Mouse (Mus musculus): Measurements from ENCODE around the gene Zkscan4. TPM values are rescaled to one million over a fixed set of nuclear protein-coding genes. Genes with fewer than 3 reads are reported as not detected.
"Not testable (repeated sequence)": the region's sequence is repeated elsewhere in the genome, so short reads cannot be mapped to it uniquely, and the experiment has no call there.

The Zkscan4 gene
- total RNA-seq, 1 experiment from 2014 or later = not detected

DNA sequence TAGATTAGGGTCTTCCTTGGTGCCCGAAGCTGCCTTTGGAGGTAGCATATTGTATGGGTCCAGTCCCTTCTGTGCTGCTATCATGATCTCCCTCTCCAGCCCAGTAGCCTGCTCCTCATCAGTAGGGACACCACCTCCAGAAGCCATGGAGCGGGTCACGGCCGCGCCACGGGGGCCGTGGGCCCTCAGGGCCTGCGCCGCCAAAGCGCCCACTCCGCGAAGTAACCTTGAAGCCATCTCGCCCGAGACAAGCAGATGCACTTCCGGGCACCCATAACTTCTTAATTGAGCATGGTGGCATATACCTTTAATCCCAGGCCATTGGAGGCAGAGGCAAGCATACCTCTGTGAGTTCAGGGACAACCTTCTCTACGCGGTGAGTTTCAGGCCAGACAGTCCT is 22.5 kb downstream of the Zkscan4 start, which contains the start of gene Gm11273:
Gene Gm11273, minus strand, starts transcription at position 237 of the 400 bp plus-strand sequence.
- ATAC-seq (replicated peaks; ENCODE audit: insufficient number of reproducible peaks, low FRiP score, low TSS enrichment, poor library complexity, severe bottlenecking) = not testable (repeated sequence)

DNA sequence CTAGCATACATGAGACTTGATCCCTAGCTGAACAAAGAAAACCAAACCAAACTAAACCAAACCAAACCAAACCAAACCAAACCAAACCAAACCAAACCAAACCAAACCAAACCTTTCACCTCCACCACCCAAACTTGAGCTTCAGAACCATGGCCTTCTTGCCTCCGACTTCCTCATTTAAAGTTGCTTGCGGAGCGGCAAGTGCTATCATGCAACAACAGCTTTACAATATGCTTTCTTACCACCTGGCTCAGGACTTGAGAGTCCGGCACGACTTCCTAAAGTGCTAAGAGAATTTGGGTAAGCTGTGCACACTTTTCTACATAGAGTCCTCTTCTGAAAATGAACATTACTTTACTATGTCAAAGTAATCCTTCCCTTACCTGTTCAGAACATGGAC is 23.6 kb downstream of the Zkscan4 start:
- no peak for ATAC-seq (replicated peaks; ENCODE audit: insufficient number of reproducible peaks, low FRiP score, low TSS enrichment, poor library complexity, severe bottlenecking)

DNA sequence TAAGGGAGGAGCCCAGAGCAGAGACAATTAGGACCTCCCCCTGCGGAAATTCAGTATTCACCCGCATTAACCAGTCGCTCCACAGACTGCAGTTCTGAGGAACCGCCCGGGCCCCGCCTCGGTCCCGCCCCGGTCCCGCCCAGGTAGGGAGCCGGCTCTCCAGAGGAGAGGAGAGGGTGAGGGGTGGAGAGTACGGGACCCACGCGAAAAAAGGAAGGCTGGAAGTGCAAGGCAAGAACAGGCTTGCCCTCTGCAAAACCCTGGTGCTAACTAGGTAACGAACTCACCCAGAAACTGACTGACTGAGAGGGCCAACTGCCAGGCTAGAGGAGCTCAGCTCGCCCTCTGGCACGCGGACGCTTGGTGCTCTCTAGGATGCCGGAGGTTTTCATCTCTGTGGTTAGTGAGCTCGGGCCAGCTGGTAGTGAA is 27.5 kb downstream of the Zkscan4 start:
- ATAC-seq (replicated peaks; ENCODE audit: insufficient number of reproducible peaks, low FRiP score, low TSS enrichment, poor library complexity, severe bottlenecking) = peak; percentile 92

DNA sequence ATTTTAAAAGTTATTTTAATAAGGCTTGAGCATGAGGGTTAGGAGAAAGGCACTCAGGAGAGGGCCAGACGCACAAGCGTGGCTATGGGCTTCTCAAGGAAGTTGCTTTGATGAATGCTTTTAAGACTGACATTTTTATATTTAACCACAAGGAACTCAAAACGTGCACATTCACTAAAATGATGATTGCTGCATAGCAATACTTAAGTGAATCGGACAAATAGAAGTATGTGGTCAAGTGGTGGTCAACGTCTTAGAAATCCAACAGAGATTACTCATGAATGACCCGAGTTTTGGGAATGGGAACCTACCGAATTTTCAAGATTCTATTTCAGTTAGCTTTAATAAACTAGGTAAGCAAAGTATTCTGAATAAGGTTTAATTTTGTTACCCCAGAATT is 51.4 kb downstream of the Zkscan4 start:
- no peak for ATAC-seq (replicated peaks; ENCODE audit: insufficient number of reproducible peaks, low FRiP score, low TSS enrichment, poor library complexity, severe bottlenecking)

DNA sequence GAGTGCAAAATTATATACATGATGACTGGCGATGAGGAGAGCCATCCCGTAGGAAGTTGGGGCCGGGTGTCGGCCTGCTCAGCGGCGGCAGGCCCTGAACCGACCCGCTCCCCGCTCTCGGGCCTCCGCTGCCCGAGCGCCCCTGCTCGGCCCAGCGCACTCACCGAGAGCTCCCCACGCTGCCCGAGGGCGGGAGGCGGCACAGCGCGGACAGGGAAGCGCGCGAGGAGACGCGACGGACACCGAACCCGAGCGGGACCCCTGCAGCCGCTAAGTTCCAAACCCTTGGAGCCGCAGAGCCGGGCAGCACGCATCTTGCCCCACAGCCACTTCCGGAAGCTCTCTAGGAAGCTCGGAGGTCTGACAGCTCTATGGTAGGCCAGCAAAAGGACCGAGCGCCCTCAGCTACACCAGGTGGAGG is 52.1 kb downstream of the Zkscan4 start, which contains the start of gene Zkscan8:
Gene Zkscan8, minus strand, starts transcription at position 340 of the 421 bp plus-strand sequence.
- peak; percentile 98 for ATAC-seq (replicated peaks; ENCODE audit: insufficient number of reproducible peaks, low FRiP score, low TSS enrichment, poor library complexity, severe bottlenecking)

Other genes starting within 250 kb of the Zkscan4 start
- gene Gpx5, start 186.2 kb upstream of the Zkscan4 start, total RNA-seq (2017) = not detected in 3 replicates
- gene Gpx6, start 166.8 kb upstream of the Zkscan4 start, total RNA-seq (2017) = not detected in 3 replicates
- not detected in 3 replicates for gene Olfr1367, start 132.0 kb upstream of the Zkscan4 start, total RNA-seq (2017)
- gene Zscan12, start 116.1 kb upstream of the Zkscan4 start, total RNA-seq (2017) = 4.3 to 8.4 TPM (median 7.9 TPM) in 3 replicates
- 32.1 to 66.2 TPM (median 42.5 TPM) in 3 replicates for gene Zkscan3, start 76.2 kb upstream of the Zkscan4 start, total RNA-seq (2017)
- gene Pgbd1, start 37.8 kb upstream of the Zkscan4 start, total RNA-seq (2017) = 1.1 TPM in 1 of 3 replicates, not detected in the others
- gene Zscan26, start 25.2 kb upstream of the Zkscan4 start, total RNA-seq (2017) = 33.0 to 51.1 TPM (median 36.4 TPM) in 3 replicates
- 0.76 to 0.97 TPM in 2 of 3 replicates, not detected in the other for gene Nkapl, start 10.4 kb upstream of the Zkscan4 start, total RNA-seq (2017)
- not detected in 3 replicates for gene Gm10065, start 534 bp downstream of the Zkscan4 start, total RNA-seq (2017)
- gene AK157302, start 16.3 kb downstream of the Zkscan4 start, total RNA-seq (2017) = 0.29 to 0.67 TPM (median 0.64 TPM) in 3 replicates
- 2.5 to 3.8 TPM (median 2.7 TPM) in 3 replicates for gene Gm11273, start 22.5 kb downstream of the Zkscan4 start, total RNA-seq (2017)
- 2.4 to 8.3 TPM (median 3.2 TPM) in 3 replicates for gene Zkscan8, start 52.2 kb downstream of the Zkscan4 start, total RNA-seq (2017)
- gene Olfr1366, start 63.9 kb downstream of the Zkscan4 start, total RNA-seq (2017) = not detected in 3 replicates
- gene Olfr1535, start 81.0 kb downstream of the Zkscan4 start, total RNA-seq (2017) = not detected in 3 replicates
- gene Olfr1364, start 102.9 kb downstream of the Zkscan4 start, total RNA-seq (2017) = not detected in 3 replicates
- gene Olfr1362, start 135.1 kb downstream of the Zkscan4 start, total RNA-seq (2017) = not detected in 3 replicates
- not detected in 3 replicates for gene Olfr11, start 163.6 kb downstream of the Zkscan4 start, total RNA-seq (2017)
- not detected in 3 replicates for gene Olfr1361, start 184.5 kb downstream of the Zkscan4 start, total RNA-seq (2017)
- gene Olfr1360, start 198.5 kb downstream of the Zkscan4 start, total RNA-seq (2017) = not detected in 3 replicates
- not detected in 3 replicates for gene Olfr1359, start 219.2 kb downstream of the Zkscan4 start, total RNA-seq (2017)
- gene Hist1h2bl, start 237.2 kb downstream of the Zkscan4 start, total RNA-seq (2017) = 7.1 to 7.9 TPM in 2 of 3 replicates, not detected in the other
- gene Hist1h2ai, start 237.5 kb downstream of the Zkscan4 start, total RNA-seq (2017) = 159 to 372 TPM (median 273 TPM) in 3 replicates
- 7.2 to 20.1 TPM (median 13.0 TPM) in 3 replicates for gene Hist1h3h, start 238.8 kb downstream of the Zkscan4 start, total RNA-seq (2017)
- 4.9 to 12.8 TPM (median 8.3 TPM) in 3 replicates for gene Hist1h2bm, start 243.1 kb downstream of the Zkscan4 start, total RNA-seq (2017)

Data from monocyte, adult 5-6 weeks (primary cell).